Mouse (Mus musculus) liver, embryonic 12.5 days (tissue): Measurements from ENCODE around the gene Myo18a. TPM values are rescaled to one million over a fixed set of nuclear protein-coding genes. Genes with fewer than 3 reads are reported as not detected.

Experiments
- ATAC-seq: fragments of 200-750 bp; cut with Nextera tagmentation; 2 replicates; pipeline ENCODE4 v1.8.0; 2017; ENCODE audit warnings: moderate number of reproducible peaks, mild to moderate bottlenecking, moderate library complexity
- H3K27ac ChIP-seq: fragments of 300-500 bp; sonication (generic); 2 replicates; pipeline ENCODE4 v1.5.1; 2016; ENCODE audit warnings: mild to moderate bottlenecking
- H3K27me3 ChIP-seq: fragments of 300-500 bp; sonication (generic); replicated peaks from 2 replicates; pipeline ENCODE4 v1.6.1; 2016; ENCODE audit warnings: mild to moderate bottlenecking, moderate library complexity
- H3K36me3 ChIP-seq: fragments of 300-500 bp; sonication (generic); 2 replicates; pipeline ENCODE4 v1.6.1; 2016; ENCODE audit warnings: mild to moderate bottlenecking, moderate library complexity
- H3K4me1 ChIP-seq: fragments of 300-500 bp; sonication (generic); 2 replicates; pipeline ENCODE4 v1.6.1; 2016
- H3K4me2 ChIP-seq: fragments of 300-500 bp; sonication (generic); 2 replicates; pipeline ENCODE4 v1.6.1; 2016; ENCODE audit warnings: mild to moderate bottlenecking, moderate library complexity
- H3K4me3 ChIP-seq: fragments of 300-500 bp; sonication (generic); 2 replicates; pipeline ENCODE4 v1.5.1; 2016; ENCODE audit warnings: mild to moderate bottlenecking, moderate library complexity
- H3K9ac ChIP-seq: fragments of 300-500 bp; sonication (generic); 2 replicates; pipeline ENCODE4 v1.6.1; 2016; ENCODE audit warnings: mild to moderate bottlenecking, moderate library complexity
- H3K9me3 ChIP-seq: fragments of 300-500 bp; sonication (generic); replicated peaks from 2 replicates; pipeline ENCODE4 v1.6.1; 2016; ENCODE audit warnings: mild to moderate bottlenecking, moderate library complexity
- WGBS: fragments of 180-500 bp; shearing (Covaris S2); methylation state at CpG from one replicate; pipeline ENCODE4 v1.1.7; 2016; ENCODE audit not compliant: insufficient replicate concordance; 5-methylcytosine and 5-hydroxymethylcytosine counted together
- polyA plus RNA-seq: library from polyadenylated mRNA; unstranded; fragments of >200 nt; fragmentation: Nextera tagmentation; extraction: Ambion mirVana; gene quantifications from 2 replicates; pipeline ENCODE4 v1.2.1, GENCODE M21; 2016

Gene Myo18a
- polyA plus RNA-seq, 1 experiment from 2014 or later: 28.8 TPM

DNA sequence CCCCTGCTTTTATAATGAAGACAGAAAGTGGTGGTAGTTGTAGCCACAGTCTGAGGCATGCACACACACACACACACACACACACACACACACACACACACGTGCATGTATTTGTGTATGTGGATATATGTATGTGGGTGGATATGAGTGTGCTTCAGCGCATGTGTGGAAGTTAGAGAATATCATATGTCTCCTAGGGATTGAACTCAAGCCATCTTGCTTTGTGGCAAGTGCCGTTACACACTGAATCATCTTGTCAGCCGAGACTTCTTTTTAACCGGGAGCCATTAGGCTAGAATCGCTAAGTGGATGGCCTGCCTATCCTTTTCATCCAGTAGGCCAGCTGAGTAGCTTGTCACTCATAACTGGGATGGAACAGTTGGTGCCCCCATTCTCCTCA lies 94.0 kb downstream of the Myo18a start:
- no peak for ATAC-seq
- H3K9me3 ChIP-seq: no peaks in the 10 kb centered on the region
- no peak overlapping the region for H3K4me2 ChIP-seq
- no peak overlapping the region for H3K9ac ChIP-seq
- no peak overlapping the region for H3K27ac ChIP-seq
- 82% methylated on average over 6 of the region's 6 CpGs for WGBS
- no peak overlapping the region for H3K4me3 ChIP-seq
- H3K4me1 ChIP-seq: 0 out of 2 replicates have a peak, but pooled peaks cover 6% of the 10 kb centered on the region
- H3K36me3 ChIP-seq: peaks cover 93% of the 10 kb centered on the region
- no peaks in the 10 kb centered on the region for H3K27me3 ChIP-seq

- H3K27me3 ChIP-seq: no peaks in the 10 kb centered on the region
- H3K9ac ChIP-seq: no peak overlapping the region
- no peak for ATAC-seq
- H3K4me1 ChIP-seq: 0 out of 2 replicates have a peak, but pooled peaks cover 6% of the 10 kb centered on the region
- H3K9me3 ChIP-seq: no peaks in the 10 kb centered on the region
- peaks cover 82% of the 10 kb centered on the region for H3K36me3 ChIP-seq
- no peak overlapping the region for H3K4me2 ChIP-seq
- 70% methylated on average over 9 of the region's 9 CpGs for WGBS
- H3K4me3 ChIP-seq: no peak overlapping the region
- no peak overlapping the region for H3K27ac ChIP-seq
These were observed 95.5 kb downstream of the Myo18a start for GRCm38 (mm10) chr11:77858589-77858988.

DNA sequence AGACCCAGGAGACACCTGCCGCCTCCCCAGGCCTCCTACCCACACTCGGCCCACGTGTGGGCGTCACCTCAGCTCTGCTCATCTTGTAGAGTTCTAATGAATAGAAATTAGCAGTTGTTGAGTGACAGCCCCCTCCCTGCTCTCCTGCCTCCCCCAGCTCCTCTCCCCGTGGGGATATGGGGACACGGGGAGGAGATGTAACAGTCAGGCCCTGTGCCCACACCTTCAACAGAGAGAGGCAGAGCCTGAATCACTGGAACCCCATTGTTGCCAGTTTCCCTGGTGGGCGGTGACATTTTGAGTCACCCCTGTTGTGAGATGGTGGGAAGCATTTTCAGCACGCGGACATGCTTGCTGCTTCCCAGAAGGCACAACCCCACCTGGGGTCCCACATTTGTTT lies 97.9 kb downstream of the Myo18a start:
- no peaks in the 10 kb centered on the region for H3K4me1 ChIP-seq
- H3K36me3 ChIP-seq: peaks cover 76% of the 10 kb centered on the region
- no peak for ATAC-seq
- WGBS: 76% methylated on average over 9 of the region's 9 CpGs
- H3K4me3 ChIP-seq: no peak overlapping the region
- no peak overlapping the region for H3K4me2 ChIP-seq
- H3K27ac ChIP-seq: no peak overlapping the region
- H3K27me3 ChIP-seq: no peaks in the 10 kb centered on the region
- no peak overlapping the region for H3K9ac ChIP-seq
- no peaks in the 10 kb centered on the region for H3K9me3 ChIP-seq

GRCm38 (mm10) chr11:77862887-77863286 lies 99.8 kb downstream of the Myo18a start:
- Histone ChIP-seq H3K9ac (no peak overlapping the region), H3K4me2 (no peak overlapping the region), H3K27ac (no peak overlapping the region), H3K4me3 (no peak overlapping the region), H3K27me3 (peaks cover 14% of the 10 kb centered on the region), H3K9me3 (no peaks in the 10 kb centered on the region), H3K4me1 (no peaks in the 10 kb centered on the region; the same call in 1 of the 2 replicates), H3K36me3 (peaks cover 57% of the 10 kb centered on the region)
- 82% methylated on average over 7 of the region's 7 CpGs for WGBS
- no peak for ATAC-seq

GRCm38 (mm10) chr11:77864771-77865170 lies 101.7 kb downstream of the Myo18a start:
- peaks cover 33% of the 10 kb centered on the region for H3K27me3 ChIP-seq
- no peak for ATAC-seq
- WGBS: 75% methylated on average over 12 of the region's 12 CpGs
- no peaks in the 10 kb centered on the region; the same call in 1 of the 2 replicates for H3K4me1 ChIP-seq
- H3K36me3 ChIP-seq: peaks cover 38% of the 10 kb centered on the region
- no peak overlapping the region for H3K27ac ChIP-seq
- H3K4me3 ChIP-seq: no peak overlapping the region
- no peaks in the 10 kb centered on the region for H3K9me3 ChIP-seq
- H3K4me2 ChIP-seq: no peak overlapping the region
- H3K9ac ChIP-seq: no peak overlapping the region

DNA sequence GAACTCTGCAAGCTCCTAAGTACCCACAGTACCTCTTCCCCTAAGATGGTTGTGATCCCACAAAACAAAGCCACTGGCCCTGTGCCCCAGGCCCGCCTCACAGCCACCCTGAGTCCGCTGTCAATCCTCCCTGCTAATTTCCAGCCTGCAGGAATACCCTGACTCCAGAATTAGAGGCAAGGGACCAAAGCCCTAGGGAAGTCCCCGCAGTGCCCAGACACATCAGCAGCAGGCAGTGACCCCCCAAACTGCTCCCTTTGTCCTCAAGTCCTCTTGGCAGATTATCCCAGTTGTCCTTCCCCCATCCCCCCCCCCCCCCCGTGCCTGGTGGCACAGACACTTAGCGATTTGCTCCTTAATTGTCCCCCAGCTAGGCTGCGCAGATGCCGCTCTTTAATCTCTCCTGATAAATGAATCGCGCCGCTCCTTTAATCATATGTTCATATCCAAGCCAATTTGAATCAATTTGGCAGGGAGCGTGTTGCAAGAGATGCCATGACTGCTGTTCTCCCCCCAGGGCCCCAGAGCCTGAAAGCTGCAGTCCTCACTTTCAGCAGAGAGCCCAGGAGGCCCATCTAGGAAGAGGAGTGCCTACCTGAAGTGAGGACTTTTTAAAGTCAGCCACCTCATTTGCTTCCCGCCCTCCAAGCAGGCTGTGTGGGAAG lies 104.5 kb downstream of the Myo18a start:
- no peak overlapping the region for H3K4me3 ChIP-seq
- no peak overlapping the region for H3K4me2 ChIP-seq
- 46% methylated on average over 11 of the region's 12 CpGs for WGBS
- ATAC-seq: no peak
- peaks cover 46% of the 10 kb centered on the region for H3K27me3 ChIP-seq
- no peak overlapping the region for H3K27ac ChIP-seq
- no peaks in the 10 kb centered on the region for H3K9me3 ChIP-seq
- H3K9ac ChIP-seq: no peak overlapping the region
- H3K36me3 ChIP-seq: peaks cover 21% of the 10 kb centered on the region
- H3K4me1 ChIP-seq: peaks cover 6% of the 10 kb centered on the region

DNA sequence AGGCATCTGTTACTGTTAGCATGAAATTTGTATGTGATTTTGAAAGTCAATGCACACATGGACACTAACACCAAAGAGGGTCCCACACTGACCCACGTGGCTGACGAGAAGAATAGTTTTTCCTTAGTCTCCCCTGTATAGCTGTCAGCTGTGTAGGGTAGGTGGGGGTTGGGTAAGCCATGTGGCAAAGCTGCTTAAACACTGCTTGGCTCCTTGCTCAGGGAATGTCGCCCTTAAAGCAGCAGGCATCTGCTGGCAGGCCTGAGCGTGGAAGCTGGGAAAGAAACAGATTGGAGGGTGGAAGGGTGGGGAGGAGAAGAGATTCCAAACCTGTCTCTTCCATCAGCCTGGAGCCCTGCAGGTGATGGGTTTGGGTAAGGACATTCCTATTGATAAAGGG lies 108.4 kb downstream of the Myo18a start:
- Histone ChIP-seq H3K4me3 (no peak overlapping the region), H3K27ac (no peak overlapping the region), H3K27me3 (peaks cover 63% of the 10 kb centered on the region), H3K36me3 (no peaks in the 10 kb centered on the region), H3K9ac (no peak overlapping the region), H3K9me3 (no peaks in the 10 kb centered on the region), H3K4me1 (peaks cover 22% of the 10 kb centered on the region), H3K4me2 (no peak overlapping the region)
- WGBS: 46% methylated on average over 4 of the region's 4 CpGs
- no peak for ATAC-seq

- H3K4me3 ChIP-seq: no peak overlapping the region
- H3K9ac ChIP-seq: no peak overlapping the region
- peaks cover 56% of the 10 kb centered on the region for H3K27me3 ChIP-seq
- WGBS: 4% methylated on average over 11 of the region's 11 CpGs
- H3K9me3 ChIP-seq: no peaks in the 10 kb centered on the region
- peaks cover 30% of the 10 kb centered on the region for H3K4me1 ChIP-seq
- no peak overlapping the region for H3K27ac ChIP-seq
- no peaks in the 10 kb centered on the region for H3K36me3 ChIP-seq
- no peak for ATAC-seq
- peak overlapping the region; percentile 20; the same call in 1 of the 2 replicates for H3K4me2 ChIP-seq
These were observed 109.2 kb downstream of the Myo18a start for GRCm38 (mm10) chr11:77872236-77872635.

- no peak overlapping the region for H3K4me3 ChIP-seq
- H3K4me1 ChIP-seq: peaks cover 34% of the 10 kb centered on the region
- 10% methylated on average over 7 of the region's 7 CpGs for WGBS
These were observed 109.6 kb downstream of the Myo18a start for GRCm38 (mm10) chr11:77872685-77873084.

GRCm38 (mm10) chr11:77873116-77873515 lies 110.1 kb downstream of the Myo18a start:
- Histone ChIP-seq H3K4me3 (no peak overlapping the region), H3K27me3 (peaks cover 47% of the 10 kb centered on the region), H3K9me3 (no peaks in the 10 kb centered on the region), H3K36me3 (no peaks in the 10 kb centered on the region), H3K4me1 (peaks cover 34% of the 10 kb centered on the region), H3K9ac (no peak overlapping the region), H3K27ac (no peak overlapping the region), H3K4me2 (no peak overlapping the region)
- 20% methylated on average over 3 of the region's 3 CpGs for WGBS
- no peak for ATAC-seq

More at GRCm38 (mm10) chr11:77872685-77873084, 109.6 kb downstream of the Myo18a start:
- H3K27me3 ChIP-seq: peaks cover 51% of the 10 kb centered on the region
- H3K36me3 ChIP-seq: no peaks in the 10 kb centered on the region
- no peak for ATAC-seq
- H3K9me3 ChIP-seq: no peaks in the 10 kb centered on the region
- no peak overlapping the region for H3K27ac ChIP-seq
- H3K9ac ChIP-seq: no peak overlapping the region
- H3K4me2 ChIP-seq: peak overlapping the region; percentile 20; the same call in 1 of the 2 replicates

- Histone ChIP-seq H3K9ac (no peak overlapping the region), H3K4me3 (no peak overlapping the region), H3K9me3 (no peaks in the 10 kb centered on the region), H3K4me2 (no peak overlapping the region), H3K36me3 (no peaks in the 10 kb centered on the region), H3K4me1 (peaks cover 34% of the 10 kb centered on the region), H3K27me3 (peaks cover 30% of the 10 kb centered on the region), H3K27ac (no peak overlapping the region)
- no peak for ATAC-seq
- WGBS: 68% methylated on average over 6 of the region's 6 CpGs
These were observed 111.7 kb downstream of the Myo18a start for GRCm38 (mm10) chr11:77874685-77875231.

DNA sequence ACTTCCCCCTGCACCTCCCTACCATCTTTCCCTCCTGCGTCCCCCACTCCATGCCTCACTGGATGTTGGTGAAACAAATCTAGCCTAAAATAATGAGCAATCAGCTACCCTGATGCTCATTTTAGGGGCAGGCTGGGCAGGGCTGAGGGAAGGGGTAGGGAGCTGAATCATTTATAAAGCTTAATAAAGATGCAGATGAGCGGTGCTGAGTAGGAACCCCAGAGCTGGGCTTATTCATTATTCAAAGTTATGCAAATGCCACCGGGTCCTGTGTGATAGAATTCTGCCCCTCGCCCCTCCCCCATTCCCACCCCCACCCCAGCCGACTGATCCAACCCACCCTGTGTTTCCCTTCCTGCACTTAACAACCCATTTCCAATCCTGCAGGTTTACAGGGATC lies 112.2 kb downstream of the Myo18a start:
- WGBS: 59% methylated on average over 5 of the region's 5 CpGs
- Histone ChIP-seq H3K9me3 (no peaks in the 10 kb centered on the region), H3K4me3 (no peak overlapping the region), H3K27me3 (peaks cover 28% of the 10 kb centered on the region), H3K36me3 (no peaks in the 10 kb centered on the region), H3K4me2 (no peak overlapping the region), H3K27ac (no peak overlapping the region), H3K4me1 (peaks cover 34% of the 10 kb centered on the region), H3K9ac (no peak overlapping the region)
- no peak for ATAC-seq
